Mouse (Mus musculus) thymus, adult 2 months (tissue): ENCODE results near the gene Car5b. TPM values are rescaled to one million over a fixed set of nuclear protein-coding genes. Genes with fewer than 3 reads are reported as not detected.
A peak's percentile ranks its signal among the peaks of the same experiment; 100 is the strongest.

ENCODE experiments used
- DNase-seq: peaks from one replicate; pipeline ENCODE4 v3.0.0; 2021
- H3K27ac ChIP-seq: fragments of 200-500 bp; 2 replicates; pipeline ENCODE4 v1.5.1; 2012; ENCODE audit warnings: low read length, control low read depth; ENCODE audit not compliant: control insufficient read depth, insufficient read depth
- H3K27me3 ChIP-seq: fragments of 200-500 bp; 2 replicates; pipeline ENCODE4 v1.6.1; 2012; ENCODE audit warnings: mild to moderate bottlenecking, low read length, moderate library complexity, mixed read lengths; ENCODE audit not compliant: control insufficient read depth, insufficient read depth
- H3K36me3 ChIP-seq: fragments of 200-500 bp; 2 replicates; pipeline ENCODE4 v1.6.1; 2012; ENCODE audit warnings: mild to moderate bottlenecking, low read length, moderate library complexity; ENCODE audit not compliant: control insufficient read depth, insufficient read depth
- H3K4me1 ChIP-seq: fragments of 200-500 bp; replicated peaks from 2 replicates; pipeline ENCODE4 v1.6.1; 2012; ENCODE audit warnings: low read length; ENCODE audit not compliant: control insufficient read depth, insufficient read depth
- H3K4me3 ChIP-seq: fragments of 200-500 bp; 2 replicates; pipeline ENCODE4 v1.5.1; 2012; ENCODE audit warnings: mild to moderate bottlenecking, low read length, control low read depth, moderate library complexity; ENCODE audit not compliant: control insufficient read depth, insufficient read depth
- CTCF ChIP-seq: fragments of 200-500 bp; IDR thresholded peaks from 2 replicates; pipeline ENCODE4 v1.5.1; 2012; ENCODE audit warnings: mild to moderate bottlenecking, control low read depth, low read length, moderate library complexity, borderline replicate concordance; ENCODE audit not compliant: control insufficient read depth, poor library complexity, insufficient read depth; ENCODE audit errors: extremely low read depth
- POLR2A ChIP-seq: fragments of 200-500 bp; IDR thresholded peaks from 2 replicates; pipeline ENCODE4 v1.6.1; 2012; ENCODE audit warnings: mild to moderate bottlenecking, low read length, control low read depth, moderate library complexity; ENCODE audit not compliant: control insufficient read depth, poor library complexity, insufficient read depth; ENCODE audit errors: extremely low read depth
- WGBS: fragments of 180-500 bp; shearing (Covaris S2); methylation state at CpG from one replicate; pipeline ENCODE4 v1.1.7; 2018; 5-methylcytosine and 5-hydroxymethylcytosine counted together
- polyA plus RNA-seq: library from polyadenylated mRNA; depleted of rRNA; stranded (reverse); fragments of >200 nt; gene quantifications from 2 replicates; pipeline ENCODE4 v1.2.3, GENCODE M21; 2012

Gene Car5b
- polyA plus RNA-seq, 1 experiment = 2.7 TPM

DNA sequence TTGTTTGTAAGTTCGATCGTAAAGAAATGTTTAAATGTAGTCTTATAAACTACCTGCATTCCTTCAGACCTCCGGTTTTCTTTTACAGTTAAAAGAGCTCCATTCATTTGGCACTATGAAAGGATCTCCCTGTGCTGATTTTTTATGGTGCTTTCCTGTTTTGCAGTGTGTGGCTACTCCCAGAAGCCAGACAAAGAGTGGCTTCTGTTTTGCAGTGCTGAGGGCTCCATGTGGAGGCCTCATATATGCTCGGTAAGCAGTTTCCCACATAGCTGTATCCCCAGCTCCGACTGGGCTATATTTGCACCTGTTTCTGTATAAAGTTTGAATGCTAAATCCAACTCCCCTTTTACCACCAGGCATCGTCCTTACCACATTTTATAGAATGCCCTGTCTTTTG, 45.7 kb downstream of the Car5b start:
- 96% methylated on average over 6 of the region's 6 CpGs for WGBS
- Histone ChIP-seq H3K4me3 (no peak overlapping the region), H3K36me3 (no peaks in the 10 kb centered on the region), H3K27me3 (no peaks in the 10 kb centered on the region), H3K27ac (no peak overlapping the region), H3K4me1 (no peaks in the 10 kb centered on the region)
- TF ChIP-seq CTCF (no peak), POLR2A (no peak)
- no peak for DNase-seq

- no peak for TF ChIP-seq CTCF
- no peak for TF ChIP-seq POLR2A
- Histone ChIP-seq H3K4me3 (no peak overlapping the region), H3K4me1 (no peaks in the 10 kb centered on the region), H3K27ac (no peak overlapping the region), H3K27me3 (no peaks in the 10 kb centered on the region), H3K36me3 (no peaks in the 10 kb centered on the region)
- no peak for DNase-seq
- 80% methylated on average over 4 of the region's 4 CpGs for whole genome bisulfite sequencing
Observed at GRCm38 (mm10) chrX:163981500-163981899, 46.3 kb downstream of the Car5b start.

GRCm38 (mm10) chrX:163981092-163981491, 46.7 kb downstream of the Car5b start:
- TF ChIP-seq POLR2A = no peak
- TF ChIP-seq CTCF = no peak
- WGBS = 100% methylated on average over 1 of the region's 1 CpGs
- no peak overlapping the region for H3K4me3 ChIP-seq
- no peaks in the 10 kb centered on the region for H3K27me3 ChIP-seq
- no peak overlapping the region for H3K27ac ChIP-seq
- H3K36me3 ChIP-seq = no peaks in the 10 kb centered on the region
- no peak for DNase-seq
- no peaks in the 10 kb centered on the region for H3K4me1 ChIP-seq

GRCm38 (mm10) chrX:163958467-163958875, 69.3 kb downstream of the Car5b start, which contains the start of gene Zrsr2:
TSS of gene Zrsr2 (minus strand) at chrX:163958661.
- H3K4me3 ChIP-seq = peak within 1 kb of the TSS; percentile 100
- H3K36me3 ChIP-seq = peaks cover 25% of the 10 kb centered on the region
- peak; percentile 88 for DNase-seq
- H3K27ac ChIP-seq = peak within 1 kb of the TSS; percentile 96
- 1% methylated on average over 24 of the region's 29 CpGs for WGBS
- no peaks in the 10 kb centered on the region for H3K27me3 ChIP-seq
- H3K4me1 ChIP-seq = peaks cover 7% of the 10 kb centered on the region
- TF ChIP-seq POLR2A = 0 out of 2 replicates have a peak, but pooled peaks have one; percentile 54
- no peak for TF ChIP-seq CTCF

DNA sequence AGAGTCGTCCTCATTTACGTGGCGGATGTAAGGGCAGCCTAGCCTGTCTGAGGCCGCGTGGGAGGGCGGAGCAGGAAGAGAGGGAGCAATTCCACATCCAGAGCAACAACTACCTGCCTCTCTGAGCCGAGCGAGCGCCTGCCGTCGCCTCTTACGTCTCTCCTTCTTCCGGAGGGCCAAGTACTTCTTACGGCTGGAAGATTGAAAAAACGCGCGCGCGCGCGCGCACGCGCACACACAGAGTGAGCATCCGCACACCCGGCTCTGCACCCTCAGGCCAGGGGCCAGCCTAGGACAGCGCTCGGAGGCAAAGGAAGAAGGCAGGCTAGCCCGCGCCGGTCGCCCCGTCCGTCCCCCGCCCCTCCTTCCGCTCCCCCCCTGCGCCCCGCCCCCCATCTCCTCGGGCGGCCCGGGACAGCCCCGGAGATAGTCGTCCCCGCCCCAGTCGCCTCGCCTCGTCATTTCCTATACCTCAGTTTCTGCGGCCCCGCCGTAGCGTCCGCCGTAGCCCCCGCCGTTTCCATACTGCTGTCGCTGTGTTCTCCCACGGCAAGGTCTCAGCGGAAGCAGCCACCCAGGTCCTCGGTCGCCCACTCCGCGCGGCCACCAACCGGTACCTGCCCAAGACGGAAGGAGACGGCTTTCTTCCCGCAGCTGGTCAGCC, 69.9 kb downstream of the Car5b start:
- no peaks in the 10 kb centered on the region for H3K27me3 ChIP-seq
- DNase-seq = peak; percentile 67
- H3K4me3 ChIP-seq = peak overlapping the region; percentile 100
- H3K36me3 ChIP-seq = peaks cover 30% of the 10 kb centered on the region
- WGBS = 6% methylated on average over 15 of the region's 67 CpGs
- TF ChIP-seq CTCF = 0 out of 2 replicates have a peak, but pooled peaks have one; percentile 28
- peak; percentile 8; the same call in 1 of the 2 replicates for TF ChIP-seq POLR2A
- H3K4me1 ChIP-seq = peaks cover 7% of the 10 kb centered on the region
- H3K27ac ChIP-seq = peak overlapping the region; percentile 95

DNA sequence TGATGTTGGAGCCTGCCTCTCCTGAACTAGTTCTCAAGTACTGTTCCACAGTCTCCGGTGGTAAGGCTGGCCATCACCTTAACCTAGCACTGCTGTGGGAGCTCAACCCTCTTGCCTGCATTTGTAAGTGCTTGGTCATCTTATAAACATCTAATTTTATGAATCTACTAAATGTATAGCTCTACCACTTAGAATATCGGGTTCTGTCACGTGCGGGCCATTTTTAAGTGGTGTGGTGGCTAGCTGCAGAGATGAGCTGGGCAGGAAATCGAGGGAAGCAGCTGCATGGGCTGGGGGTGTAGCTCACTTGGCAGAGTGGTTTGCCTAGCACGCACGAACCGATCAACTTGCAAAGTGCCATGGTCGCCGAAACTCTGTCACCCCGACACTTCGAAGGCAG, 70.4 kb downstream of the Car5b start:
- 8% methylated on average over 12 of the region's 12 CpGs for WGBS
- TF ChIP-seq CTCF (no peak), POLR2A (no peak)
- Histone ChIP-seq H3K36me3 (peaks cover 30% of the 10 kb centered on the region), H3K4me3 (peak overlapping the region; percentile 100), H3K27ac (peak overlapping the region; percentile 95), H3K4me1 (peaks cover 7% of the 10 kb centered on the region), H3K27me3 (no peaks in the 10 kb centered on the region)
- DNase-seq = no peak

GRCm38 (mm10) chrX:163951618-163952017, 76.2 kb downstream of the Car5b start:
- no peaks in the 10 kb centered on the region; the same call in 1 of the 2 replicates for H3K4me1 ChIP-seq
- H3K27me3 ChIP-seq = no peaks in the 10 kb centered on the region
- 0% methylated on average over 1 of the region's 1 CpGs for WGBS
- no peak overlapping the region for H3K4me3 ChIP-seq
- DNase-seq = no peak
- no peak overlapping the region for H3K27ac ChIP-seq
- H3K36me3 ChIP-seq = peaks cover 50% of the 10 kb centered on the region
- TF ChIP-seq POLR2A (no peak), CTCF (no peak)
